Mouse (Mus musculus) CD4-positive helper T cell, adult 2 months (primary cell): ENCODE data around the gene Prkd2.

Experiments
- DNase-seq: peaks from one replicate; pipeline ENCODE4 v3.0.0-alpha.2; 2012; ENCODE audit warnings: low read depth, missing footprints, low spot score

Gene Prkd2

DNA sequence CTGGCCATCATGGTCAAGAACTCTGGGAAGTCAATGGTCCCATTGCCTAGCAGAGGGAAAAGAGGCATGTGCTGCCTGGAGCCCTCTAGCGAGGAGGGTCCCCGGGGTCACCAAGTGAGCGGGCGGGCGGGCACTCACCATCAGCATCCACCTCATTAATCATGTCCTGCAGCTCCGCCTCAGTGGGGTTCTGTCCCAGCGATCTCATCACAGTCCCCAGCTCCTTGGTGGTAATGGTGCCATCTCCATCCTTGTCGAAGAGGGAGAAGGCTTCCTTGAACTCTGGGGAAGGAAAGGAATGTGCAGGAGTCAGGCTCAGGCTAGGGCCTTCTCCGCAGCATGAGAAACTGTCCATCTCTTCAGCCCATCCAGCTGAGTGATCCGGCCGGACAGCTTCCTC lies 74.7 kb downstream of the Prkd2 start:
- DNase-seq = no peak

DNA sequence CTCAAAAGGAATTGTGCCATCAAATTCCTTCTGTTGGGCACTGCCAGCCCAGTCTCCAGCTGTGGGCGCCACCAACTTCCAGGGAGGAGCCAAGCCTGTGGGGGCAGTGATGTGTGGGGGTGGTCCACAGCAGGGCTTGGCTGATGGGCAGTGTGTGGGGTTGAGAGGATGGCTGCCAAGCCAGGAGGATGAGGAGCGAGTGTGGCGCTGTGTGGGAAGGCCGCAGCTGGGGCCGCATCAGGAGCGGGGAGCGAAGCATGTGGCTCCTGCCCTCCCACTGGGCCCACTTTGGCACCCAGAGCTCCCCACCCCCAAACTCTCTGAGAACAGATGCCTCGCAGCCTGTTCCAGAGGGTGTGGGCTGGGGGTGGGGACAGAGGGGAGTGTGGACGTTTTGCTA lies 75.3 kb downstream of the Prkd2 start:
- no peak for DNase-seq

DNA sequence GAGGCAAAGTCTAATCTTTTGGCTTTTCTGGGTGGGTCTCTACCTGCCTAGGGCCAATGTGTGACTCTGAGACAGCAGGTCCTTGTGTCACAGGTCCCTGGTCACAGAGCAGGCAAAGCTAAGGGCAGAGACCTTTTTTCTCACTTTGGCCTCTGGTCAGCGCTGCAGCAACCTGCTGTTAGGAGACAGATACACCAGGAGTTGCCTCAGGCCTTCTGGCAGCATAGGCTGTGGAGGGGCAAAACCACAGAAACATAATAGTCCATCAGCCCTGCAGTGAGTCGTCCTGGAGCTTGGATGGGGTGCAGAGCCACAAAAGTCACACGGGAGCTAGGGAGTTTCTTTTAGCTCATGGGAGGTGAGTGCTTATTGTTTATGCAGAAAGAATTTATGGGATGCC lies 76.0 kb downstream of the Prkd2 start:
- DNase-seq = no peak

DNA sequence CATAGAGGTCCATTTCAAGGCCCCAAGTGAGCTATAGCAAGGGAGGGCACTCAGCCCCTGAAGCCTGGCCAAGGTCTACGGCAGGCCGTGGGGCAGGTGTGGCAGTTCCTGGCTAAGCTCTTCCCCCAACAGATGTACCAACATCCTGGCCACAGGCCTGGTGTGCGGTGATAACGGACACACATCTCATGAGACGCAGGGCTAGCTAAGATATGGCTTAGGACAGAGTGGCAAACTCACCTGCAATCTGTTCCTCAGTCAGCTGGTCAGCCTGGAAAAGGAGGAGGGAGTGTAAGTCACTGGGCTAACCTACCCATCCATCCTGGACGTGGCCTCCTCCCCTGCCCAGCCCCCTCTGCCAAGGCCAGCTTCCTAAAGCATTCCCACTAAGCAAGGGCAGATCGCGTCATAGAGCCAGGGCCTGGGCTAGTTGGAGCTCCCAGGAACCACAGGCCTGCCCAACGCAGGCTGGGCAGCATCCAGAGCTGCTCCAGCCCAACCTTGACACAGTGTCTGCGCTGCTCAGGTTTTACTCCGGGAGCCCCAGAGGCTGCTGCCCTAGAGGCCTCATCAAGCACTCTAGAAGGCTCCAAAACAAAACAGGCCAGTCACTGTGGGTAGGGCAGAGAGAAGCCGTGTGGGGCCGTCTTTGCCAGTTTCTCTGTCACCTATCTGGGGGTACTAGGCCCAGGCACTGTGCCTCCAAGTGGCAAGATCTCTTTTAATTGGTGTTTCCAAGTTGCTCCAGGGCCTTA lies 76.9 kb downstream of the Prkd2 start:
- no peak for DNase-seq
